Mouse (Mus musculus): ENCODE measurements around the gene Cp.
A peak's percentile ranks its signal among the peaks of the same experiment; 100 is the strongest.
"Not testable (repeated sequence)": the region's sequence is repeated elsewhere in the genome, so short reads cannot be mapped to it uniquely, and the experiment has no call there.

Gene Cp

GRCm38 (mm10) chr3:20007275-20007674 is 50.4 kb downstream of the Cp start:
- no peak for DNase-seq (ENCODE audit: low spot score)

GRCm38 (mm10) chr3:20007759-20008158 is 50.9 kb downstream of the Cp start:
- no peak for DNase-seq (ENCODE audit: low spot score)

GRCm38 (mm10) chr3:20010464-20010863 is 53.6 kb downstream of the Cp start:
- no peak for DNase-seq (ENCODE audit: low spot score)

- not testable (repeated sequence) for DNase-seq (ENCODE audit: low spot score)
These were observed 54.1 kb downstream of the Cp start for GRCm38 (mm10) chr3:20010905-20011304.

GRCm38 (mm10) chr3:20014454-20014853 is 57.6 kb downstream of the Cp start:
- no peak for DNase-seq (ENCODE audit: low spot score)

GRCm38 (mm10) chr3:20018076-20018475 is 61.2 kb downstream of the Cp start:
- DNase-seq (ENCODE audit: low spot score): no peak

- no peak for DNase-seq (ENCODE audit: low spot score)
These were observed 67.0 kb downstream of the Cp start for GRCm38 (mm10) chr3:20023832-20024231.

- DNase-seq (ENCODE audit: low spot score): no peak
These were observed 69.6 kb downstream of the Cp start for GRCm38 (mm10) chr3:20026481-20026880.

GRCm38 (mm10) chr3:20026996-20027689 is 70.3 kb downstream of the Cp start:
- DNase-seq (ENCODE audit: low spot score): peak; percentile 35

GRCm38 (mm10) chr3:20027788-20028187 is 70.9 kb downstream of the Cp start:
- DNase-seq (ENCODE audit: low spot score): no peak

- no peak for DNase-seq (ENCODE audit: low spot score)
These were observed 71.8 kb downstream of the Cp start for GRCm38 (mm10) chr3:20028640-20029039.

- no peak for DNase-seq (ENCODE audit: low spot score)
These were observed 74.0 kb downstream of the Cp start for GRCm38 (mm10) chr3:20030807-20031206.

GRCm38 (mm10) chr3:20033761-20034718 is 77.2 kb downstream of the Cp start:
- DNase-seq (ENCODE audit: low spot score): no peak

GRCm38 (mm10) chr3:20034719-20035404 is 78.0 kb downstream of the Cp start, which contains the start of gene Hps3:
TSS of gene Hps3 (minus strand) at chr3:20035315.
- peak; percentile 91 for DNase-seq (ENCODE audit: low spot score)

GRCm38 (mm10) chr3:20036069-20036468 is 79.2 kb downstream of the Cp start:
- DNase-seq (ENCODE audit: low spot score): no peak

- DNase-seq (ENCODE audit: low spot score): not testable (repeated sequence)
These were observed 84.6 kb downstream of the Cp start for GRCm38 (mm10) chr3:20041461-20041860.

GRCm38 (mm10) chr3:20044736-20045135 is 87.9 kb downstream of the Cp start:
- not testable (repeated sequence) for DNase-seq (ENCODE audit: low spot score)

- peak; percentile 95 for DNase-seq (ENCODE audit: low spot score)
These were observed 100.7 kb downstream of the Cp start, which contains the start of gene Hltf for GRCm38 (mm10) chr3:20057306-20058196. TSS of gene Hltf (plus strand) at chr3:20057811.

- no peak for DNase-seq (ENCODE audit: low spot score)
These were observed 101.3 kb downstream of the Cp start for GRCm38 (mm10) chr3:20058197-20058541.

Data from lung, postnatal 25 days (tissue).